Mouse (Mus musculus) ovary, postnatal 36 days (tissue): ENCODE measurements around the gene Slc5a10.

Experiments
- DNase-seq: peaks from one replicate; pipeline ENCODE4 v3.0.0; 2022; ENCODE audit warnings: low spot score, mixed read lengths

The Slc5a10 gene

DNA sequence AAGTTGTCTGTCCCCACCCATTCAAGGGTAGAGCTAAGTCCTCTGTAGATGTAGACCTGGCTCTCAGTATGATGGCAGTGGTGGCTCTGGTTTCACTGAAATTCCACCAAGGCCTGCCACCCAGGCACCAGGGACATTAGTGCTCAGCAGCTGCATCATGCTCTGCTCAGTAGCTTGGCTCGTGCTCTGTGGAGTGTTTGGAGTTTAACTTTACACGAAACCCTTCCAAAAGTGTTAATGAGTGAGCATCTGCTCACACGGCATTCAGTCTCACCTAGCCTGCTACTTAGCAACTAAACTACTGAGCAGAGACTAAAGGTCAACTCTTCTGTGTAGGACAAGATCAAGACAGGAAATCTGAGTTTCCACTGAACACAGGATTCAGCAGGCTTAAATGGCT, at the start of gene Slc5a10:
Gene Slc5a10 (minus strand): TSS at position 191 of the 400 bp plus-strand sequence.
- DNase-seq: no peak

DNA sequence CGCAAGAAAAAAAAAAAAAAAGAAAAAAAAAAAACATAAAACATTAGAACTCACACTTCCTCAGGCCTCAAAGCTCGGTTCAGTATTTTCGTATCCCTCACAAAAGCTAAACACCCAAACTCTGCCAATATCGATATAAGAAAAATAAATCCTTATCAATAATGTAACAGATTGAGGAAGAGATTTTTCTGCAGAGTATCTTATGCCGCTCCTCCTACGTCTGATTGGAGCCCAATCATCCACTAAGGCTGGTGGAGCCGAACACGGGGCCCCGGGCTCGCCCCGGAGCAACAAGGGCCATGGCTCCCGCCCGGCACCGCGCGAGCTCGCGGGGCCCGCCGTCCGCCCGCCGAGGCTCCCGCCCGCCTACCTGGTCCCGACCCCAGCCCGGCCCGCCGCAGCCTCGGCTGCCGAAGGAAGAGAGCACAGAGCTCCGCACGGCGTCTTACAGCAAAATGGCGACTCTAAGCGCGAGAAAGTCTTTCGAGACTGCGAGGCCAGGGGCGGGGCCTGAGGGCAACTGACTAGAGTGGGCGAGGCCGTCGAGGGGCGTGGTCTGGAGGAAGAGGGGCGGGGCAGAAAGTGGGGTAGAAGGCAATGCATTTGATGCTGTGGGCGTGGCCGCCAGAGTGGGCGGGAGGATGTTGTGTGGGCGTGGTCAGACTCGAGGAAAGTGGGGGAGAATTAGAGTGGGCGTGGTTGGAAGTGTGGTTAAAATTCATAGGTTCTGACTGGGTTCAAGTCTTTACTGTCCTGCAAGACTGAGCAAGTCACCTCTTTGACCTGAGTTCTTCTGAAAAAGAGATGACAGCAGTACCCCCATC, 41.2 kb upstream of the Slc5a10 start, which contains the start of gene Prpsap2:
Gene Prpsap2 (minus strand): TSS at position 505 of the 824 bp plus-strand sequence.
- peak; percentile 99 for DNase-seq

DNA sequence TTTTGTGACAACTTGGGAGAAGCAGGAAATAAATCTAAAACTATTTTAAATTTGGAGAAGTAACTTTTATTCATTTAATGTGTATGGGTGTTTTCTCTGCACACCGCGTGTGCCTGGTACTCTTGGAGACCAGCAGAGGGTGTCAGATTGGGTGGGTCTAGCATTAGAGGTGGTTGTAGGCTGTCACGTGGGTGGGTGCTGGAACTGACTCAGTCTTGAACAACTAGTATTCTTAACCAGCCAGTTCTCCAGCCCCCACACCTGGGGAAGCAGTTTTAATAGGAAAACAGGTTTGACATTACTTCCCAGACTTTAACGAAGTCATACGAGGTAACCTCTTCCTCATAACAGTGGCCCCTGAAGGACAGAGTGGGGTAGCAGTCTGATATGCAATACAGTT, 39.9 kb upstream of the Slc5a10 start:
- no peak for DNase-seq

DNA sequence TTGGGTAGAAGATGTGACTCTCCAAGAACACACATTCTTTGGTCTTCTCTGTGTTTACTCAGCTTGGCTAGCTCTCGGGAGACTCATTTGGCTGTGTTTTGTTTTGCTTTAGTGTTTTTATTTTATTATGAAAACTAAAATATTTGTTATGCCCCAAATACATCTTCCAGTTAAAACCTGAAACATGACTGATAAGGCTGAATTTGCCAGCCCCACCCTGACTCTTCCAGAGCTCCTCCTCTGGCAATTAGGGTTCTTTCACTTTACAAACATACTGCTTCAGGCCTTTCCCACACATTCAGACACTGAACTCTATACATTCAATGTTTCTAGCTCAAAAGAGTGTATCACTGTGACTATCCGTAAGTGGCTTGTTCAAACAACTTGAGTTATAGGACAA, 36.5 kb upstream of the Slc5a10 start:
- DNase-seq: no peak

DNA sequence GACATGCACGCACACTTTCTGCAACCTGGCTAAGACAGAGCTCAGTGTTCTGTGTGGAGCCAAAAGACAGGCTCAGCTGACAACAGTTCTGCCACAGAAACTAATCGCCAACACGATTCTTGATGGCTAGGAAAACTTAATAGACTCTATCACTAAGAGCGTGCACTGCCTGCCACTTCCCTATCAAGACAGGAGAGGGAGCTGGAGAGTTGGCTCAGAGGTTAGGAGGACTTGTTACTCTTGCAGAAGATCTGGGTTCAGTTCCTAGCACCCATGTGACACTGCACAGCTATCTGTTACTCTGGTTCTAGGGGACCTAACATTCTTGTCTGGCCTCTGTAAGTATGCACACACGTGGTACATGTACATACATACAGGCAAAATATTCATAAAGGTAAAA, 31.0 kb upstream of the Slc5a10 start:
- DNase-seq: no peak

DNA sequence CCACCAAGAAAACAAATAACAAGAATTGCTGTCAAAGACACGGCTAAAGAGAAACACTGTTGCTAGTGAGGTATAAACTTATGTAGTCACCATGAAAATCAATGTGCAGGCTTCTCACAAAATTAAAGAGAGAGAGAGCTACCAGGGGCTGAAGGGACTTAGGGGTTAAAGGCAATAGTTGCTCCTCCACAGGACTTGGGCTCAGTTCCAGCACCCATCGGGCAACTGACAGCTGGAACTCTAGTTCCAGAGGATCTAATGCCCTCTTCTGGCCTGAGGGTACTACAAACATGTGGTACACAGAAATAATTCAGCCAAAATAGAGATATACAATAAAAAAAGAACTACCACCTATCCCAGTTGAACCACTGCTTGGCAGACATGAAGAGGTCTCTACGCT, 26.5 kb upstream of the Slc5a10 start:
- DNase-seq: no peak

DNA sequence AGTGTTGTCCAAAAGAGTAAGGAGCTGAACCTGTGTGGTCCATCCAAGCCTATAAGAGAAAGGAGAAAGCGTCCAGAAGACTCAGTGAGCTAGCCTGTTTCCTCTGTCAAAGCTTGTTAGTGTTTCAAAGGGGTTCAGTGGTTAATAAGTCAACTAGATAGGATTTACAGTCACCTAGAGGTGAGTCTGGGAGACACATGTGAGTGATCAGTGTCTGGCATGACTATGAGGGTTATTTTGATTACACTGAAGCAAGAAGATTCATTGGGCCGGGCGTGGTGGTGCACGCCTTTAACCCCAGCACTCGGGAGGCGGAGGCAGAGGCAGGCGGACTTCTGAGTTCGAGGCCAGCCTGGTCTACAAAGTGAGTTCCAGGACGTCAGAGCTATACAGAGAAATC, 25.2 kb upstream of the Slc5a10 start:
- DNase-seq: no peak

DNA sequence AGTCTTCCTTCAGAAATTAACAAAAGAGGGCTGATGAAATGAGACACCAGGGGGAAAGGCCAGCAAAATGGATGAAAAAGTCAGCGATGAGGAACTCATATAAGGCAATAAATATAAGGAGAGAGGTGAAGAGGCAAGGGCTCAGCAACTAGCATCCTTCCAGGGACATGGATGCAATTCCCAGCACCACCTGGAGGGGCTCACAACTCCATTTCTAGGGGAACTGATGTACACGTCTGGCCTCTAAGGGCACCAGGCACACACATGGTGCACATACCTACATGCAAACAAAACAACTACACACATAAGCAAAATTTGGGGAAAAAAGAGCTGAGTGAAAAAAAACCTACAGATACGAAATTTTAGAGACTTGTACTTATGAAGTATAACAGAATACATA, 23.8 kb upstream of the Slc5a10 start:
- no peak for DNase-seq

DNA sequence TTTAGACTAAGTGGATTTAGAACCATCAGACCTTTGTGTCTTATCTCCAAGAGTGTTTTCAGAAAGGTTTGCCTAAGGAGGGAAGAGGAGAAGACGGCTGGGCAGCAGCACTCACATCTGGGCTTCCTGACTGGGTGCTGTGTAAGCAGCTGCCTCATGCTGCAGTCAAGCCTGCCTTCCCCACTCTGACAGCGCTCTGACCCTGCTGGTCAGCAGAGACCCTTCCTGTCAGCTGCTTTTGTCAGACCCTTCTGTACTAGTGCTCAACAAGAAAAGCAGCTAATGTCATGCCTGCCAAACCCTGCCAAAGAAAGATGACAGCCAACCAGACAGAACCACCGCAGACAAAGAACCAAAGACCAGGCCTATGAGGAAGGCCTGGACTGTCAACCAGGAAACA, 23.1 kb upstream of the Slc5a10 start:
- no peak for DNase-seq

DNA sequence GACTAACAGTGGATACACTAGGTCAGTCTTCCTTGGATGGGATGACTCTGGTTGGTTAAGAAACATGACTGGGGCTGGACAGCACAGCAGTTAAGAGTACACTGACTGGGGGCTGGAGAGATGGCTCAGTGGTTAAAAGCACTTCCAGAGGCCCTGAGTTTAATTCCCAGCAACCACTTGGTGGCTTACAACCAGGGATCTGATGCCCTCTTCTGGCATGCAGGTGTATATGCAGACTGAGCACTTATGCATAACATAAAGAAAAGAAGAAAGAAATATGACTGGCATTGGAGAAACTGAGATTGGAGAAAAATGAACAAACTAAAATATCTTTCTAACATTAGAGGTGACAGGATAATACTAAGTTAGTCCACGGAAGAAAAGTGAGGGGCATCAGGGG, 19.9 kb upstream of the Slc5a10 start:
- no peak for DNase-seq

DNA sequence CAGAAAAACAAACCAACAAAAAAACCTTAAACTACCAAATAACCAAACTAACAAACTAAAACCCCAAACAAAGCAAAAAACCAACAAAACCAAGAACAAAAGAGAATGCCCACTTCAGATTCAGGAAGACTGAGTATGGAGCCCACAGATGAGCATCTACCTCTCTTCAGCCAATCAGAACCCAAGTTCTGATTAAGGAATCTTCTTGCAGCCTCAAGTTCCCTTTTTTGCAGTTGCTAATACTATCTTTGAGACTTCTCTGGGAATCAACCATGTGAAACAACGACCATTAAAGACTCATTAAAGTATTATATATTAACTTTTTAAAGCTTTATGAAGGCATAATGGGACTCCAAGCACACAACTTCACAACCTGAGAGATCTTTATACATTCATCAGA, 16.7 kb upstream of the Slc5a10 start:
- DNase-seq: no peak

DNA sequence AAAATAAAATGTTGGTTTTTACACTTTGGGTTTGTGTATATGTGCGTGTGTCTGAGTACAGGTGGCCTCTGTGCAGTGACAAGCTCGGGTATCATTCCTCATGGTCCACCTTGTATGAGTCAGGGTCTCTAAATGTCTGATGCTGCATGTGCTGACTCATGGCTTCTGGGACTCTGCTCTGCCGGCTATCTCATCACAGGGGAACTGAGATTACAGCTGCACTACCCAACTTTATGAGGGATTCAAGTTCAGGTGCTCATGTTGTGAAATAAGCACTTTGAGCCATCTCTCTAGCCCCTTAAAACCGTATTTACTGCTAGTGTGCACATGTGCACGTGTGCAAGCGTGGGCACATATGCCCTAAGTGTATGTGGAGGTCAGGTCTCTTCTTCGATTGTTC, 12.0 kb upstream of the Slc5a10 start:
- DNase-seq: no peak

DNA sequence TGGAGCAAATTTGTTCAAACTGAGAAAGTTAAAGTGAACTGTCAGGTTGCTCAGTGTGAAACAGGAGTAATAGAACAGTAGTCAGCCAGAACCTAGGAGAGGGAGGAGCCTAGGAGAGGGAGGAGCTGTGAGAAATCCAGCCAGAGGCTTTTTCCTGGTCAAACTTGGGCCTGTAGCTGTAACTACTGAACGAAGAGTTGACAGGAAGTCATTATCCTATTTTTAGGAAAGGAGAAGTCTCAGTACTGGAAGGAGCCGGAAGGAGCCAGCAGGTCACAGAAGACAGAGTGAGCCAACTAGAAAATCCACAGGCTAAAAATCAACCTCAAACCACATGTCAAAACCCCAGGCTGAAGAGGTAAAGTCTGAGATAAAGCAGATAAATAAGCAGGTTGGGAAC, 7.4 kb upstream of the Slc5a10 start:
- DNase-seq: no peak

DNA sequence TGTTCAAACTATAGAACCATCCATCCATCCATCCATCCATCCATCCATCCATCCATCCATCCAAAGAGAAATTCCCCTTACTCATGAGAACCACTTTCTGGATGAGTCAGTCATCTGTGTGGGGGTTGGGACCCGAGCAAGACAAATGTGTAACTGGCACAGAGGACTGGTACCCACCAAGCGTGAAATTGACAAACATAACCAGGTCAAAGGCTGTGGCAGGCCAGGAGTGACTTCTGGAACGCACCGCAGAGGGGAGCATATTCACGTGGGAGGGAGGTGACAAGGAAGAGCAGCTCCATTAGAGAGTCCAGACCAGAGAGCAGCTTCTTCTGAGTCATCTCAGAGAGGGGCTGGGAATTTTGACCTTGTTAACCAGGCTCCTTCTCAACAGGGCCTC, 1.5 kb upstream of the Slc5a10 start:
- DNase-seq: no peak

DNA sequence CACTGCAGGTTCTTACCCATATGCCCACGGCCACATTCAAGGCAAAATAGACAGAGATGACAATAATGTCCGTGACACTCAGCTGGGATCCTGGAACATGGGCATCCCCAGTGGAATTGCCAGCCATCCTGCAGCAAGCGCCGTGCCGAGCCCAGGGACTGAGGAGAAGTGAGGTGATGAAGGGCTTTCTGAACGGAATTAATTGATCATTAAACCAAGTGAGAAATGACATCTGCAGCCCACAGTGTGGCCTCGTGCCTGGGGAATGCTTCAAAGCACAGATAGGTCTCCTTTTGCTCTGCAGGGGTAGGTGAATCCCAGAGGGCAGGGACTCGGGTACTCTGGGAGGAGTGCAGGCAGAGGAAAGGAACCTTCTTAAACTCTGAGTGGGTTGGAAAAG, 800 bp downstream of the Slc5a10 start:
- DNase-seq: no peak

DNA sequence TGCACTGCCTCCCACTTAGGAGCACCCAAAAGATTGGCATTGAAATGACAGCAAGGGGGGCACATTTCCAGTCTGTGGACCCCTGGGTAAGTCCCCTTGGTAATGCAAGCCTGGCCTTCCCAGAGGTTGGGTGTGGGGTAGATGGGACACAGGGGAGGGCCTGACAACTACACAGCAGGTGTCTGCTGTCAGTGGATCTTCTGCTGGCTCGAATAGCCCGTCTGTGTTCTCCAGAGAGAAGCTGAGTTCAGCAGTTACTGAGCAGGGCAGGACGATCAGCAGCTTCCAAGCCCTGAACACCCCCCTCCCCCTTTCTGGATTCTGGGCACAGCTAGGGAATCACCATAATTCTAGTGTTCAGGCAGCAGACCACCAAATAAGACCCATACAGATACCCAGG, 1.2 kb downstream of the Slc5a10 start:
- DNase-seq: no peak

DNA sequence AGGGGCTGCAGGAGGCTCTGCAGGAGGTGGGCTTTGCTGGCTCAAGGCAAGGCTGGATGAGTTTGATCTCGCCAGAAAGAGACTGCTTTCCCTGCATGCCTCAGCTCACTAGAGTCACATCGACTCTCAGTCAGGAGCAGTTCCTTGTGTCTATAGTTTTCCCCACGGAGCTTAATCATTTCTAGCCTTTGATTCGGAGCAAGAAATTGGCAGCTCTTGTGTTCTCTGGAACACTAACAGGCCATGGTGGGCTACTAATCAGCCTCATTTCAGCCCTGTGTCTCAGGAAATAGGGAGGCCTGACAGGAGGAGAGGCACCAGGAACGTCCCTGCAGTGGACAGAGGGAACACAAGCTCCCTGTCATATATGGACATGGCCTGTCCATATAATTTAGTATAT, 2.6 kb downstream of the Slc5a10 start:
- no peak for DNase-seq

DNA sequence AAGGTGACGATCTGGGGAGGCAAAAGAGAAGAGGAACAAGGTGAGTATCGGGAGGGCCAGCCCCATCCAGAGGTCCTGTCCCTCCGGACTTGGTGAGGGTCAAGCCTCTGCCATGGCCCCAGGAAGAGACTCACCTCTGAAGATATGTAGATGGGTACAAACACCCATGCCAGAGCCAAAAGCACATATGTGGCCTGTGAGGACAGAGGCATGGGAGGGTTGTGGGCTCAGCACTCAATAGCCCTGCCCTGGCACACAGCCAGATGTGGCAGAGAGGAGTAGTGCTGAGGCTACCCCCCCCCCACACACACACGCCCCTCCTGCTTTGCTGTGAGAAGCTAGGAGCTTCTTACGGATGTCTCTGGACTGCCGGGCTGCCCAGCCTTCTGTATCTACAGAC, 5.5 kb downstream of the Slc5a10 start:
- no peak for DNase-seq

DNA sequence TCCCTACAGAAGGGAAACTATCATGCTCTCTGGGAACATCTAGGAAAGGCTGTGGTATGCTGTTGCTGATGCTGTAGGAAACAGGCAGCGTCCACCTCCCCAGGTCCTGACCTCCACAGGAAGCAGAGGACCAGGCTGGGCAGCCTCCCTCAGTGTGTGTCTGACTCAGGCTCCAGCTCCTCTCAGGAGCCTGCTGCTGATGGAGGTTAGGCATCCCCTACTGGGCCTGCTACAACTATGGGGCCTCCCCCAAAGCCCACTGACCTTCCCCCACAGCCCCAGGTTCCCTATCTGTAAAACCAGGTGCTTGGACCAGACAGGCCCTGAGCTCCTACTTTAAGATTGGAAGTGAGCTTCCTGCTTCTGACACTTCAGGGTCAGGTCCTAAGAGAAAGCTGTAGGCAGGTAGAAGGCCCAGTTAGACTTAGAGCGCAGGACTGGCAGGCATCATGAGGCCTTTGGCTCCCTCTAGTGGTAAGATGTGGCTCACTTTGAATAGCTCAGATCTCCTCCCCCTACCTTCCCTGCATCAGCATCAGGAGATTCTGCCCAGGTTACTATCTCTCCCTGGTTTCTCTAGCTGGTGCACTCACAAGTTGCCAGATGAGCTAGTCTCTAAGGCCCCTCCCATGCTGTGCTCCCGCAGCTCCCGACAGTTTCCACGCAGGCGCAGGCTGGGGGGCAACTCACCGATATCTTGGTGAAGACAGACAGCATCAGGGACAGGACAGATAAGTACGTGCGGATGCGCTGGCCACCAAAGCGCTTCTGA, 6.1 kb downstream of the Slc5a10 start:
- peak; percentile 43 for DNase-seq

DNA sequence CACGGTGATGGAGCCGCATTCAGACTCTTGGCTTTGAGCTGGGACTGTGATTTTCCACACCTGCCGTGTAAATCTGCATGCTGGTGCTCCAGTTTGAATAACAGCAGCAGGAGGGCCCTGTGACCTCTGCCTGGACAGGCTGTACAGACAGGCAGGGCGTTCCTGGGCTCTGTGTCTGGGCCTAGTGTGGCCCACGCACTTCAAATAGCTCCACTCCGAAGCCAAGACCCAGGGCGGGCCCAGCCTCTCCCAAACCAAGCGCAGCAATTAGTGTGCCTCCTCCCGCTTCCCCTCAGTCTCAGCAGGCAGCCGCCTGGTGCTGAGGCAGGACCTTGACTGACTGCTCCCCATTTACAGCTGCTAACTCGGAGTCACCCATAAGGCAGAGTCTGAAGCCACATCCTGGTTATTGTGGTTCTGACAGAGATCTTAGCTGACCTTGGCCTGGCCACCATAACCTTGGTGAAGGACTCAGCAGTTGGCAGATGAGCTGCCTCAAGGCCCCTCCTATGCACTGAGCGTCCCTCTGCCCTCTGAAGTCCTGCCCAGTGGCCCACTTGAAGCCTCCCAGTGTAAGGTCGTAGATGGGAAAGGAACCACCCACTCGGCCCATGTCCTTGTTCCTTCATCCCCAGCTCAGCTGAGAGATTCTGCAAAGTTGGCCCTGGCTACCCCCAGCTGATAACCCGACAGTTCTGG, 7.3 kb downstream of the Slc5a10 start:
- DNase-seq: peak; percentile 56

DNA sequence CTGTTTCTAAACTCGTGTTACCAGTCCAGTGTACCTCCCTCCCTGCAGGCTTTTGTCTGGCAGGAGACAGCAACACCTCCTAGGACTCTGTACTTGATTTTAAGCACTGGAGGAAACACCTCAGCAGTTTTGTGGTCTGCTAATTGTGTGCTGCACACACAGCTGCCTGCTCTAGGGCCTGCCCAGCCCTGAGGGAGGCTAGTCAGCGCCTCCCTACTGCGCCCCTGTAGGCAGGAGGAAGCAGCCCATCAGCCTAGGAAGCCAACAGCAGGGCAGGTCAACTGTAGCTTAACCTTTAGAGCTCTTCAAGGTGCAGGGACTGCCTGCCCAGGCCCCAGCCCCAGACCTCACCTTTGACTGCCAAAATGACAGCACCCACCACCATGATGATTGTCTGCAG, 11.7 kb downstream of the Slc5a10 start:
- no peak for DNase-seq

DNA sequence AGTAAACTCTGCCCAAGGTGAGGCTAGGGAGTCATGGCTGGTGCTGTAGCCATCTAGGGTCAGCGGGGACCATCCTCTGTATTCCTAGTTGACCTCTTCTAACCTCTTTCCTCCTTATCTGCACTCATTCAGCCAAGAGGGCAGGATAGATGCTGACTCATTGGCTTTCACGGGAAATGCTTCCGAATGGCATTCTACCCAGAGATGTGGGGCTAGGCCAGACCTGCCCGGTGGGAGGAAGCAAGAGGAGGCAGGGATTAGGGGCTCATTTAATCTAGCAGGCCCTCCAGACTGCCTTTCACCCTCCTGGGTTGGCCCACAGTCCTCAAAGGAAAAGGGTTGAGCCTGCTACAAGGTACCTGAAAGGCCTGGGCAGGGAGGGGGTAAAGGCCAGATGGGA, 14.4 kb downstream of the Slc5a10 start:
- DNase-seq: no peak

DNA sequence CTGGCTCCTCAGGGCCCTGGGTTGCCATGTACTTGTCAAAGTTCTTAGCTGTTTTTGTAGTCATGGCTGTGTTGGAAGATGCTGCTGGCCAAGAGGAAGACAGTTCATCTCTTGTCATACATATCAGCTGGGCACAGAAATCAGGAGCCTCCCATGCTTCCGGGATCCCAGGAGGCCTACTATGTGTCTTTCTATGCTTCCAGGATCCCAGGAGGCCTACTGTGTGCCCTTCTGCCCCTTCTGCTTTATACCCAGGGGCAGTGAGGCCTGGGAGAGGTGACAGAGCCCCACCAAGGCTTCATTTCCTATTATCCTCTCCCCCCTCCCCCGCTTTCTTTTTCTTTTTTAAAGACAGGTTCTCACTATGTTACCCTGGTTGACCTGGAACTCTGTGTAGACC, 15.0 kb downstream of the Slc5a10 start:
- no peak for DNase-seq
